Mouse (Mus musculus) cerebellum, adult 2 months (tissue): ENCODE results near the gene Dync1h1.

Source experiments
- CTCF ChIP-seq: fragments of 200-500 bp; IDR thresholded peaks from 2 replicates; pipeline ENCODE4 v1.5.1; 2011; ENCODE audit warnings: low read depth, mild to moderate bottlenecking, control low read depth, low read length, moderate library complexity, borderline replicate concordance; ENCODE audit not compliant: insufficient read depth
- POLR2A ChIP-seq: fragments of 200-500 bp; IDR thresholded peaks from 2 replicates; pipeline ENCODE4 v1.6.1; 2011; ENCODE audit warnings: low read length, control low read depth, borderline replicate concordance; ENCODE audit not compliant: insufficient read depth

DNA sequence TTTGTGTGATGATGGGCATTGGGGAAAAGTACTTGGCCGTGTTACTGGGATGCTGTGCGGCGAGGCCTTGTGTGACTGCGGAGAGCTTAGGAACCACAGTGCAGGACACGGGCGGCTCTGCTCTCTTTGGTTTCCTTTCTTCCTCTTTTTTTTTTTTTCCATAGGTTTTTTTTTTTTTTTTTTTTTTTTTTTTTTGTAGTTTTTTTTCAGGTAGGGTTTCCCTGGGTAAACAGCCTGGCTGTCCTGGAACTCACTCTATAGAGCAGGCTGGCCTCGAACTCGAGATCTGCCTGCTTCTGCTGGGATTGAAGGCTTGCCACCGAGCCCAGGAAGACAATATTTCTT lies 7.9 kb downstream of the Dync1h1 start:
- TF ChIP-seq POLR2A (no peak), CTCF (no peak)
